Mouse (Mus musculus): ENCODE measurements around the gene Naaladl2. TPM values are rescaled to one million over a fixed set of nuclear protein-coding genes. Genes with fewer than 3 reads are reported as not detected.

The Naaladl2 gene
- total RNA-seq, 2 experiments from 2014 or later, result 2.1 to 3.2 TPM

- DNase-seq (ENCODE audit: low spot score in 2 of 2), result no peak
- intact Hi-C loops (cut with DNase I), result no loop called here
Observed at GRCm38 (mm10) chr3:24992577-24992976, 151.5 kb downstream of the Naaladl2 start.

GRCm38 (mm10) chr3:24992078-24992477 lies 152.0 kb downstream of the Naaladl2 start:
- intact Hi-C loops (cut with DNase I), result no loop called here
- no peak for DNase-seq (ENCODE audit: low spot score in 2 of 2)

- DNase-seq (ENCODE audit: low spot score in 2 of 2), result no peak
- intact Hi-C loops (cut with DNase I), result no loop called here
Observed at GRCm38 (mm10) chr3:24982111-24982510, 161.9 kb downstream of the Naaladl2 start.

GRCm38 (mm10) chr3:24942170-24942569 lies 201.9 kb downstream of the Naaladl2 start:
- intact Hi-C loops (cut with DNase I), result no loop called here

GRCm38 (mm10) chr3:24938507-24939182 lies 205.4 kb downstream of the Naaladl2 start:
- no peak for DNase-seq (ENCODE audit: low spot score in 2 of 2)
- intact Hi-C loops (cut with DNase I), result no loop called here

More at GRCm38 (mm10) chr3:24942170-24942569, 201.9 kb downstream of the Naaladl2 start:
- DNase-seq (ENCODE audit: low spot score in 2 of 2), result no peak

GRCm38 (mm10) chr3:24921811-24922210 lies 222.2 kb downstream of the Naaladl2 start:
- DNase-seq (ENCODE audit: low spot score in 2 of 2), result no peak
- intact Hi-C loops (cut with DNase I), result no loop called here

GRCm38 (mm10) chr3:24921401-24921800 lies 222.7 kb downstream of the Naaladl2 start:
- no peak for DNase-seq (ENCODE audit: low spot score in 2 of 2)
- intact Hi-C loops (cut with DNase I), result no loop called here

- DNase-seq (ENCODE audit: low spot score in 2 of 2), result no peak
- intact Hi-C loops (cut with DNase I), result no loop called here
Observed at GRCm38 (mm10) chr3:24905425-24905960, 238.6 kb downstream of the Naaladl2 start.

GRCm38 (mm10) chr3:24888801-24889200 lies 255.3 kb downstream of the Naaladl2 start:
- DNase-seq (ENCODE audit: low spot score in 2 of 2), result no peak
- intact Hi-C loops (cut with DNase I), result no loop called here

GRCm38 (mm10) chr3:24872254-24872653 lies 271.8 kb downstream of the Naaladl2 start:
- no peak for DNase-seq (ENCODE audit: low spot score in 2 of 2)
- intact Hi-C loops (cut with DNase I), result no loop called here

- DNase-seq (ENCODE audit: low spot score in 2 of 2), result no peak
- intact Hi-C loops (cut with DNase I), result no loop called here
Observed at GRCm38 (mm10) chr3:24852936-24853335, 291.1 kb downstream of the Naaladl2 start.

GRCm38 (mm10) chr3:24796739-24797138 lies 347.3 kb downstream of the Naaladl2 start:
- intact Hi-C loops (cut with DNase I), result no loop called here
- no peak for DNase-seq (ENCODE audit: low spot score in 2 of 2)

- DNase-seq (ENCODE audit: low spot score in 2 of 2), result peak; percentile 12 to 57
- intact Hi-C loops (cut with DNase I), result no loop called here
Observed at GRCm38 (mm10) chr3:24787451-24788148, 356.5 kb downstream of the Naaladl2 start.

- intact Hi-C loops (cut with DNase I), result no loop called here
- DNase-seq (ENCODE audit: low spot score in 2 of 2), result no peak
Observed at GRCm38 (mm10) chr3:24784108-24784507, 360.0 kb downstream of the Naaladl2 start.

GRCm38 (mm10) chr3:24783462-24783829 lies 360.6 kb downstream of the Naaladl2 start:
- intact Hi-C loops (cut with DNase I), result no loop called here
- no peak for DNase-seq (ENCODE audit: low spot score in 2 of 2)

GRCm38 (mm10) chr3:24782784-24783461 lies 361.1 kb downstream of the Naaladl2 start:
- DNase-seq (ENCODE audit: low spot score in 2 of 2), result no peak
- intact Hi-C loops (cut with DNase I), result no loop called here

- intact Hi-C loops (cut with DNase I), result no loop called here
- no peak for DNase-seq (ENCODE audit: low spot score in 2 of 2)
Observed at GRCm38 (mm10) chr3:24781687-24782086, 362.4 kb downstream of the Naaladl2 start.

GRCm38 (mm10) chr3:24778416-24778815 lies 365.6 kb downstream of the Naaladl2 start:
- DNase-seq (ENCODE audit: low spot score in 2 of 2), result no peak
- intact Hi-C loops (cut with DNase I), result no loop called here

- intact Hi-C loops (cut with DNase I), result no loop called here
- no peak for DNase-seq (ENCODE audit: low spot score in 2 of 2)
Observed at GRCm38 (mm10) chr3:24749055-24749454, 395.0 kb downstream of the Naaladl2 start.

GRCm38 (mm10) chr3:24747182-24747856 lies 396.7 kb downstream of the Naaladl2 start:
- DNase-seq (ENCODE audit: low spot score in 2 of 2), result no peak
- intact Hi-C loops (cut with DNase I), result no loop called here
